Mouse (Mus musculus): ENCODE data around the gene Cdc42ep4.

Gene Cdc42ep4

GRCm38 (mm10) chr11:113717767-113718424, 33.8 kb downstream of the Cdc42ep4 start:
- DNase-seq: no peak

- DNase-seq: no peak
These were observed 35.5 kb downstream of the Cdc42ep4 start for GRCm38 (mm10) chr11:113716132-113716531.

GRCm38 (mm10) chr11:113715078-113715674, 36.5 kb downstream of the Cdc42ep4 start:
- peak; percentile 47 for DNase-seq

- DNase-seq: no peak
These were observed 40.6 kb downstream of the Cdc42ep4 start for GRCm38 (mm10) chr11:113711061-113711460.

- DNase-seq: peak; percentile 42
These were observed 41.4 kb downstream of the Cdc42ep4 start for GRCm38 (mm10) chr11:113710257-113710777.

- DNase-seq: peak; percentile 74
These were observed 41.9 kb downstream of the Cdc42ep4 start, which contains the start of gene Cpsf4l for GRCm38 (mm10) chr11:113709731-113710256. Gene Cpsf4l (minus strand): TSS chr11:113710017.

- DNase-seq: no peak
These were observed 42.4 kb downstream of the Cdc42ep4 start for GRCm38 (mm10) chr11:113709272-113709671.

GRCm38 (mm10) chr11:113708629-113709213, 43.0 kb downstream of the Cdc42ep4 start:
- no peak for DNase-seq

- no peak for DNase-seq
These were observed 45.6 kb downstream of the Cdc42ep4 start for GRCm38 (mm10) chr11:113705966-113706652.

GRCm38 (mm10) chr11:113703758-113704157, 47.9 kb downstream of the Cdc42ep4 start:
- DNase-seq: peak; percentile 82

GRCm38 (mm10) chr11:113699643-113700042, 52.0 kb downstream of the Cdc42ep4 start:
- no peak for DNase-seq

GRCm38 (mm10) chr11:113698013-113698545, 53.6 kb downstream of the Cdc42ep4 start:
- no peak for DNase-seq

GRCm38 (mm10) chr11:113697571-113697970, 54.1 kb downstream of the Cdc42ep4 start:
- DNase-seq: no peak

GRCm38 (mm10) chr11:113691851-113692250, 59.8 kb downstream of the Cdc42ep4 start:
- no peak for DNase-seq

- no peak for DNase-seq
These were observed 60.4 kb downstream of the Cdc42ep4 start for GRCm38 (mm10) chr11:113691318-113691717.

GRCm38 (mm10) chr11:113690506-113690905, 61.2 kb downstream of the Cdc42ep4 start:
- no peak for DNase-seq

- DNase-seq: no peak
These were observed 64.7 kb downstream of the Cdc42ep4 start for GRCm38 (mm10) chr11:113687031-113687430.

GRCm38 (mm10) chr11:113684707-113685426, 66.8 kb downstream of the Cdc42ep4 start:
- DNase-seq: no peak

GRCm38 (mm10) chr11:113683957-113684706, 67.5 kb downstream of the Cdc42ep4 start, which contains the start of the genes Fam104a and D11Wsu47e:
Gene Fam104a (minus strand): TSS chr11:113684155.
Gene D11Wsu47e (plus strand): TSS chr11:113684412.
- DNase-seq: peak; percentile 95

GRCm38 (mm10) chr11:113683627-113683956, 68.1 kb downstream of the Cdc42ep4 start:
- DNase-seq: no peak

All from thymus, postnatal 25 days (tissue).